Mouse (Mus musculus) c-Kit-positive CD71-positive TER-119-negative erythroid progenitor cells, embryonic 14.5 days (primary cell): ENCODE measurements around the gene Tcf25.
"Not testable (repeated sequence)": the region's sequence is repeated elsewhere in the genome, so short reads cannot be mapped to it uniquely, and the experiment has no call there.

Experiments
- DNase-seq: peaks from one replicate; pipeline ENCODE4 v3.0.0-alpha.2; 2013; ENCODE audit warnings: low read depth

Gene Tcf25

DNA sequence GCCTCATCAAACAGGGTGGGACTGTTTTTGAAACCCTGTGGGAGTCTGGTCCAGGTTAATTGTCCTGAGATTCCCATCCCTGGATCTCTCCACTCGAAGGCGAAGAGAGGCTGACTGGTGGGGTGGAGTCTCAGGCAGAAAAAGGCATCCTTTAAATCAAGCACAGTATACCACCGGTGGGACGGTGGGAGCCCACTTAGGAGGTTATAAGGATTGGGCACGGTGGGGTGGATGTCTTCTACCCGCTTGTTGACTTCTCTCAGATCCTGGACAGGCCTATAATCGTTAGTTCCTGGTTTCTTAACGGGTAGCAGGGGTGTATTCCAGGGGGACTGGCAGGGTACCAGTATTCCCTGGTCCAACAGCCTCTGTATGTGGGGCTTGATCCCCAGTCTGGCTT, 57.4 kb downstream of the Tcf25 start:
- DNase-seq = not testable (repeated sequence)

DNA sequence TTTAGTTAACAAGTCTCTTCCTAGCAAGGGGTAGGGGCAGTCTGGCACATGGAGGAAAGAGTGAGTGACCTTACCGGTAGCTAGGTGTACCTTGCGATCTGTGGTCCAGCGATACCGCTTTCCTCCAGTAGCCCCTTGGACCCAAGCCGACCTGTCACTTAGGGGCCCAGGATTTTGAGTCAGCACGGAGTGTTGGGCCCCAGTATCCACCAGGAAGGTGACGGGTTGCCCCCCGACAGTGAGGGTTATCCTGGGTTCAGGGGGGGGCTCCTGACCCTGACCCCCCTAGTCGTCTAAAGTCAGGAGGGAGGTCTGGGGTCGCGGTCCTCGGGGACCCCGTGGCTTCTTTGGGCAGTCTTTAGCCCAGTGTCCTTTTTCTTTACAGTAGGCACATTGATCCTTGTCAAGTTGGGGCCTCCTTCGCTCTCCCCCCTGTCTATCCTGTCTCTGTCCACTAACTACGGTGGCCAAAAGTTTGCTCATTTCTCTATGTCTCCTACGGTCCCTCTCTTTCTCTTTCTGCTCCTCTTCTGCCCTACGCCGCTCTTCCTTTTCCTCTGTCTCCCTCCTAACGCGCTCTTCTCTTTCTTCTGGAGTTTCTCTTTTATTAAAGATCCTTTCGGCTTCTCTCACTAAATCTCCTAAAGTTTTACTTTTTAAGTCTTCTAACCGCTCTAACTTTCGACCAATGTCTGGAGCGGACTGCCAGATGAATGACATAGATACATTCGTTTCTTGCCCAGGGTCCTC, 58.2 kb downstream of the Tcf25 start:
- DNase-seq = no peak

DNA sequence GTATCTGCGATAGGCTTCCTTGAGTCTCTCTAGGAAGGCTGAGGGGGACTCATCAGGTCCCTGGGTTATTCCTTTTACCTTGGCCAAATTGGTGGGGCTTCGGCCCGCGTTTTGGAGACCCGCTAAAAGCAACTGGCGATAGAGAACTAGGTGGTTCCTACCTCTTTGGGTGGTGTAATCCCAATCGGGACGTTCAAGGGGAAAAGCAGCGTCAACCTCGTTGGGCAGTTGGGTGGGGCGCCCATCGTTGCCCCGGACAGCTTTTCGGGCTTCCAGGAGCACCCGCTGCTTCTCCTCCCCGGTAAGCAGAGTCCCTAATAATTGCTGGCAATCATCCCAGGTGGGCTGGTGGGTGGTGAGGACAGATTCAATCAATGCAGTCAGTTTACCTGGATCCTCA, 58.8 kb downstream of the Tcf25 start:
- DNase-seq = no peak

DNA sequence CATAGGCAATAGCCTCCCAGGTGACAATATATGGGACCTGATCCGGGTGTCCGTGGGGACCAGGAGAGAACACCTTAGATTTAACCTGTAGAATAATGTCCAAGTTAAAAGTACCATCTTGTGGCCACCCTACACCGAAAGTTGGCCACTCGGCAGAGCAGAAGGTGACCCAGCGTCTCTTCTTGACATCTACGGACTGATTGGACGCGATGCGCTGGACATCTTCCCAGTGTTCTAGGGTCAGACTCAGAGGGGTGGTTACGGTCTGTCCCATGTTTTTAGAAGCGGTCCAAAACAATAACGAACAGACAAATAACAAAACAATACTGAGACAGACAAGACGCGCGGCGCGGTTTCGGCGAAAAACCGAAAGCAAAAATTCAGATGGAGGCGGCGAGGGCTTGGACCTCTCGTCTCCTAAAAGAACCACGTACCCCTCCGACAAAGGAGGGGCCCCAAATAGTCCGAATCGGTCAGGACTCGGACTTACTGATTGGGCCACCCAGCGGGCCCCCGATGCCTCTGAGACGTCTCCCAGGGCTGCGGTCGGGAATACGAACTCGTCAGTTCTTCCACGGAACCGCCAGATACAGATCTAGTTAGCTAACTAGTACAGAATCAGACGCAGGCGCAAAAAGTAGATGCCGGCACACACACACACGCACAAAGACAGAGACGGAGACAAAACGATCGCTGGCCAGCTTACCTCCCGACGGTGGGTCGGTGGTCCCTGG, 59.9 kb downstream of the Tcf25 start:
- not testable (repeated sequence) for DNase-seq

DNA sequence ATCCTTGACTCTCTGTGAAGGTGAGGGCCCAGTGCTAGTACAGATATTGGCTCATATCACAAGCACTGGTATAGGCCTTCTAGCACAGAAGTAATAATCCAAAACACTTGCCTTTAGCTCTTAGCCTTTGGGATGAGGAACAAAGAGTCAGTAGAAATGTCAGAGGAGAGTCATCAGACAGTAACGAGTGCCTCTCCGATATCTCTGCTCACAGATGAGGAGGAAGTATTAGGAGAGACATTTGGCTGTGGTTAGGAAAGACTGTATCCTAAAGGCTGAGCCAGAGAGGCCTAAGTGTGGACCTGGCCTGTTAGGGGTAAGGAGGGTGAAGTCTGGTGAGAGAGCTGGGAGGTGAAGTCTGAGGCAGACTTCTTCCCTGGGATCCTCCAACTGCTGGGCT, 68.2 kb downstream of the Tcf25 start:
- DNase-seq = no peak

DNA sequence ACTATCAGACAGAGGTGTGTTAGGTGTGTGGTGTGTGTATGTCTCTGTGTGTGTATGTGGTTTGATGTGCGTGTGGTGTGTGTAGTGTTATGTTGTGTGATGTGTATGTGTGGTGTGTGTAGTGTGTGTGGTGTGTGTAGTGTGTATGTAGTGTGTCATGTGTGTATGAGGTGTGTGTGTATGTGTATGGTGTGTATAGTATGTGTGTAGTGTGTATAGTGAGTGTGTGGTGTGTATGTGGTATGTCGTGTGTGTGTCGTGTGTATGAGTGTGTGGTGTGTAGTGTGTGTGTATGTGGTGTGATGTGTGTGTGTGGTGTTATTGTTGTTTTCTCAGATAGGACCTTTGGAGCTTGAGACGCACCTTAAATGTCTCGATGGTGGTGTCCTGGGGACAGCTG, 68.8 kb downstream of the Tcf25 start:
- no peak for DNase-seq

DNA sequence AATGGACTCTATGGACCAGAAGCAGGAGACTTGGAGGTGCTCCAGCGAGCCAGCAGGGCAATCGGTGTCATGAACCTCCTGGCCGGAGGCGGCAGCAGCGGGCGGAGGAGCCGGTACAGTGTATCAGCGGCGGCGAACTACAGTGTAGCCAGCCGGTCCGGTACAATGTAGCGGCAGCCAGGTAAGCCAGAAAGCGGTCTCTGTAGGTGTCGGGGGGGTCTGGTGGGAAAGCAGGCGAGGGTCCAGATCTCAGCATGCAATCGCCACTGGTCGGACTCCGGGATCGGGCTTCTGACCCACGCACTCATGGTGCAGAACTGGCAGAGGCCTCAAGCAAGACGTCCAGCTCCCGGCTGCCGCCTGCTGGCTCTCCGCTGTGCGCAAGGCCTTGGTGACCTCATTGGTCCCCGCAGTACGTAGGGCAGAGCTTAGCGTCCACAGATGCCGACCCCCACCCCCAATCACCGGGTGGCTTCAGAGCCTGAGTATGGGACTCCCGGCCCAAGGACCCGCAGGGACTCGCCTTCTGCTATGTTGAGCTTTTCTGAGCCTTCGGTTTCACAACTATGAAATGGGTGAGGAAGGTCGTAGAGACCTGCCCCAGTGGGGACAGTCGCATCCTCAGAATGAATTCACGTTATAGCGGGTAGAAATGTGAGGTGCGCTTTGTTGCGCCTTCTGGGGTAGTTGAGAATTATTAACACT, 69.5 kb downstream of the Tcf25 start:
- peak; percentile 86 for DNase-seq

DNA sequence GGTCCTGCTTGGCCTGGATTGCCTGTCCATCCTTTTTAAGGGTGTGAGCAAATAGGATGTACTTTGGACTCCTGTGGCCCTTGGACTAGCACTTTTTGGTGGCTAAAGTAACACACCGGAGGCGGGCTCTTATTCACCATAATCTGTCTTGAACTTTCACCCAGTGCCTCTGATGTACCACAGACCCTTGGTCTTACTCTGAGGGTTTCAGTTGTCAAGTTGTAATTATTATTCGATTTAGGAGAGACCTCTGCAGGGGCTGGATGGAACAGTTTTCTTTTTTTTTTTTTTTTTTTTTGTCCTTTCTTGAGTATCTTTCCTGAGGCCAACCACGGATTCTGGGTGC, 70.0 kb downstream of the Tcf25 start:
- no peak for DNase-seq

DNA sequence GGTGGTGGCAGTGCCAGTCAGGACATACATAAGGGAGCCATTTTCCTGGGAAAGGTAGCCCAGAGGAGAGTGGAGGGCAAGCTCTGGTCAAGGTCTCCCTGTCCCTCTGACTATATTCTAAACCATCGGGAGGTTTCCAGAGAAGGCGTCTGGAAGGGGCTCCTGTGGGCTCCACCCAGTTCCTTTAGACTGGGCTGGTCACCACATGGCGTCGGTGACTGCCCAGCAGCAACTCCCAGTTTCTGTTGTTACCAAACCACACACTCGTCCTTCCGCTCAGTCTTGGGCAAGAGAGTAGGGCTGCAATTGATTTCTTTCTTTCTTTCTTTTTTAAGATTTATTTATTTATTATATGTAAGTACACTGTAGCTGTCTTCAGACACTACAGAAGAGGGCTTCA, 70.6 kb downstream of the Tcf25 start:
- DNase-seq = no peak

DNA sequence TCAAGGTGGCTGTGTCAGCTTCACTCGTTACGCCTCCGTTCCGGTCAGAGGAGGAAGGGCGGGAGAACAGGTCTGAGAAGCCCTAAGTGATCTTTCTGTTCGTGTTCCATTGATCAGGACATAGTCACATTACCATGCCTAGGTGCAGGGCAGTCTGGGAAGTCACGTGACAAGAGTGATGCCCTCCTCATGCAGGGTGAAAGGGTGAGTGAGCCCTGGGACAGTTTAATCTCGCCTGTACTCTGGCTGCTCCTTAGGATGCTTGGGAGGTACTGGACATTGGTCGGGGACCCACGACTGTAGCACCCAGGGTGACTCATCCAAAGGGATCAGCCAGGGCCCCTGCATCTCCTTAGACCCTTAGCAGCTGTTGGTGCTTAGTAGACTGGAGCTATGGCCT, 72.4 kb downstream of the Tcf25 start:
- DNase-seq = no peak

DNA sequence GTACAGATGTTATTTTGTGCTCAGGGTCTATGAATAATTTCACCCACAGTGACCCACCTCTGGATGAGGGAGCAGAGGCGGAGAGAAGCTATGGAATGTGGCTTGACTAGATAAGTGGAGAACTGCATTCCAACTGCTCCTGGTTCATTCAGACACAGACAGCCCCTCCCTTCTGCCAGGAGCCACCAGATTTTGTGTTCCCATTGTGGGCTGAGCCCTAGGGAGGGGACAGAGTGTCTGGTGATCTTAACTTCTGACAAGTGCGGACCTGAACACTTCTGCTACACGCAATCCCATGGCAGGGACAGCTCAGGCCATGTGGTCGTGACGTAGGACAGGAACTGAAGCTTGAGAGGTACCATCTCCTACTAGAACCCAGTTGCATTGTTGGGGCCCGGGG, 73.2 kb downstream of the Tcf25 start:
- no peak for DNase-seq

DNA sequence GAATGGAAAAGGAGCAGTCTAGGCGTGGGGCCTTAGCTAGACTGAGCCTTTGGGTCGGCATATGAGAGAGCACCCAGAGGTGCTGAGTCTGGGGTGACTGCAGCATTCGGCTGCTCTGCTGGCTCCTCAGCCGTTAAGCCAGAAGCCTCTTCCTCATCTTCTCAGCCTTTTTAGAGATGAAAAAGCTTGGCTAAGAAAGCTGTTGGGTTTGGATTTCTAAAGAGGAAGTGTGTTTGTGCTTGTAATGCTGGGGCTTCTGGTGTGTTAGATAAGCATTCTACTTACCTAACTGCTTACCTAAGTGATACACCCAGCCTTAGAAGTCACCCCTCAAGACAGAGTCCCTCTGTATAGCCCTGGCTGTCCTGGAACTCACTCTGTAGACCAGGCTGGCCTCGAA, 77.2 kb downstream of the Tcf25 start:
- no peak for DNase-seq

DNA sequence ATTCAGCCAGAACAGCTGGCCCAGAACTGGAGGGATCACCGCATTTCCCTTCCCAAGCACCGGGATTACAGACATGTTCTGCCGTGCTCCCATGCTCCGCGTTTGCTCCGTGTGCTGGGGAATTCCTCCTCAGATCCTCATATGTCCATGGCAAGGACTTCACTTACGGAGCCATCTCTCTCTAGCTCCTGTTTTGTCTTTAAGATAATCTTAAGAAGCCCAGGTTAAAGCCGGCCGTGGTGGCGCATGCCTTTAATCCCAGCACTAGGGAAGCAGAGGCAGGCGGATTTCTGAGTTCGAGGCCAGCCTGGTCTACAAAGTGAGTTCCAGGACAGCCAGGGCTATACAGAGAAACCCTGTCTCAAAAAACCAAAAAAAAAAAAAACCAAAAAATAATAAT, 78.2 kb downstream of the Tcf25 start:
- not testable (repeated sequence) for DNase-seq

DNA sequence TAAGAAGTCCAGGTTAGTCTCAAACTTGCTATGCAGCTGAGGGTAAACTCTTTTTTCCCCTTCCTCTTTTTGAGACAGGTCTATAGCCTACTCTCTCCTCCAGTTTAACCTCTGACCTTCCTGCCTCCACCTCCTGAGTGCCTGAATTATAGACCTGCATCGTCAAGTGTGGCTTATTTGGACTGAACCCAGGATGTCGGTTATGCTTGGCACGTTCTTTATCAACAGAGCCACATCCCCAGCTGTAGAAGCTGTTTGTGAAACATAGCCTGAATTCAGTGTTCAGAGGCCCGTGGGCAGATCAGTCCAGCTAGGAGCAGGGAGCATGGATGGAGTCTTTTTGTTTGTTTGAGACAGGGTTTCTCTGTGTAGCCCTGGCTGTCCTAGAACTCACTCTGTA, 78.6 kb downstream of the Tcf25 start:
- no peak for DNase-seq

DNA sequence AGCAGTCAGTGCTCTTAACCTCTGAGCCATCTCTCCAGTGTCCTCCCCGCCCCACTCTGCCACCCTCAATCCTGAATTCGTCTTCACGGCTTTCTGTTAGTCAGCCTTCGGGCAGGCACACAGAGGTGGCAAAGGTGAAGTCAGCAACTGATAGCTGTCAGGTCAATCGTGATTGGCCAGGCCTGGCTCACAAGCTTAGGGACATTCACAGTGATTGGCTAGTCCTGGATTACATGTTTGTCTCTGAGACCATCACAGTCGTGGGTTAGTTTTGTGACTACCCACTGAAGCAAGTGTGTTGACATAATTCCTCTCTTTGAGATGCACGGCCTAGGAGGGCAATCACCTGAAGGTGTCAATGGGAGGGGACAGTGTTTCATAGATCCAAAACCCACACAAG, 79.7 kb downstream of the Tcf25 start:
- no peak for DNase-seq
